Mouse (Mus musculus) liver, embryonic 14.5 days (tissue): ENCODE measurements around the gene Dnajb1.

ENCODE experiments used
- CTCF ChIP-seq: IDR thresholded peaks from 2 replicates; pipeline ENCODE4 v1.5.1; 2016; ENCODE audit warnings: antibody characterized with exemption, low read depth, control low read depth
- EP300 ChIP-seq: IDR thresholded peaks from 2 replicates; pipeline ENCODE4 v1.6.1; 2016; ENCODE audit warnings: antibody characterized with exemption, low read depth

DNA sequence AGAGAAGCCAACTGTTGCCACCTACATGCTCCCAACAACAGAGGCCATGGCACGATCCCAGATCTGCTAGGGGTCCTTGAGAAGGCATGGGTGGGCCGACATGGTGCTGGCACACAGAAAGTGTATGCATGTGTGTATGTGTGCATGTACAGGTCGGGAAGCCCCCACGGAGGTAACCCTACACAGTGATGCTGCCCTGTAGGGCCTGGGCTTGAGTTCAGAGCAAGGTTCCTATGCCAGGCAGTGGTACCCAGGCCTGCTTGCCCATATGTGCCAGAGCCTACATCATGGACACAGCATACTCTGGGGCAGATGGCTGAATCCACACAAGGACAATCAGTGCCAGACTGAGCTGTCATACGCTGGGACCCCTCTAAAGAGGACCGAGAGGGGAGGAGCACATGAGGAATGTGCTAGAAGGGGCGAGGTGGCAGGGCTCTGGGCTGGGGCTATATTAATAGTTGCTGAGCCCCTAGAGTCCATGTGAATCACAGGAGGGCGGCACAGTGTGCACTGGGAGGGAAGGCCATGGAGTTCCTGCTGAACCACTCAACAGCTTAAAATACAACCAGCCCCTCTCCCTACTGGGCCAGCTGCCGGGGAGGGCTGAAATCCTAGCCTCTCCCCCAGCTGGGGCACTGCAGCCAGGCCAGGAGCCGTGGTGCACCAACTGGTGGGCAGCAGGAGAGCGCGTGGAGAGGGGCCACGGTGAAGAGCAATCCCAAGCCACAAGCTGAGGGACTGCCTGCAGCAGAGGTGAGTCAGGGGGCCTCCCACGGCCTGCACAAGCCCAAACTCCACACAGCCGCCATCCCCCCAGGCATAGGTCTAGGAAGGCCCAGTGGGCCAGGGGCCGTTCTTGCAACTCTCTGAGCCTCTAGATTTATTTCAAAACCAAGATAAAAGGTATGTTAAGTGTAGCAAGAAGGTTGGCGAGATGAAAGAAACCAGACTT is 32.2 kb upstream of the Dnajb1 start:
- TF ChIP-seq CTCF = no peak
- TF ChIP-seq EP300 = no peak
